20 mouse cellular contexts compared by ENCODE assay signal in the genomic region with DNA sequence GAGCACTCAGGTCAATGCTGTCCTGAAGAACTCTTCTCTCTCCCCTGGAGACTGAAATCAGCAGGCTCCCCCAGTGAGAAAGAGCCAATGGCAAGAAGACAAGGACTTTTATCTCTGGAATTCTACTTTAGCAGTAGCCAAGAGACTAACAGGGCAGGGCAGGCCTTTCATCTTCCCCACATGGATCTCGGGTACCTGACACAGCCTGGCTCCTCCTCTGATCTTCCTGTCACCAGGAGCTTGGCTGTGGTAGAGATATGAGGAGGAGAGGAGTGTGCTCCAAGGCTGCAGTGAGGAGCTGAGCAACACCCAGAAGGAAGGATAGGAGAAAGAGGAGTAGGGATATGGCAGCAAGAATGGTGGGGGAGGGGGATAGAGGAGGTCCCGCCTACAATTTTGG.
DNase-seq lines count a peak whose midpoint lies in the region; ATAC-seq and TF ChIP-seq lines count a peak whose summit lies in the region.
"Had no signal": no experiment of that assay in that cellular context is flagged by ENCODE, and none has a peak within 500 bp of the region (broad histone marks: within the 10 kb centered on the region; RNA-seq: fewer than 3 reads in every experiment).

No protein-coding gene starts in this region.

- peak; percentile 81 for DNase-seq in heart, embryonic 10.5 days (ENCODE audit: low spot score)
- no peak for DNase-seq in heart, adult 9 months (ENCODE audit: low spot score in 2 of 2)
- peak; percentile 9 to 10 for DNase-seq in lung, adult 18-20 months
- no peak for DNase-seq in lung, postnatal 0 days (ENCODE audit: low spot score)
- peak; percentile 12 for DNase-seq in lung, postnatal 25 days (ENCODE audit: low spot score)
- DNase-seq in lung, postnatal 10 days, result no peak
- no peak for DNase-seq in kidney, postnatal 10 days
- DNase-seq: adrenal gland, adult 2 months; adrenal gland, postnatal 25 days; cerebellum, adult 18-20 months; cerebellum, adult 9-11 months; cerebellum, postnatal 36 days; gastrocnemius, adult 2 months; gastrocnemius, postnatal 25 days had no signal

- no peak overlapping the region for H3K4me3 ChIP-seq in heart, embryonic 10.5 days
- no peak overlapping the region for H3K4me3 ChIP-seq in lung, postnatal 0 days (ENCODE audit: low read depth, low read length)
- H3K4me3 ChIP-seq: embryonic facial prominence, embryonic 13.5 days; forebrain, embryonic 13.5 days; gastrocnemius, adult 2 months; heart, embryonic 13.5 days; hindbrain, embryonic 12.5 days had no signal

- H3K4me2 ChIP-seq in lung, postnatal 0 days (replicated peaks; ENCODE audit: low read depth, low read length), result no peak overlapping the region
- H3K4me2 ChIP-seq: embryonic facial prominence, embryonic 13.5 days; forebrain, embryonic 13.5 days; heart, embryonic 13.5 days; hindbrain, embryonic 12.5 days had no signal

- WGBS in heart, embryonic 10.5 days, result 34% methylated on average over 2 of the region's 2 CpGs
- WGBS in lung, postnatal 0 days, result 40% methylated on average over 2 of the region's 2 CpGs

- no peaks in the 10 kb centered on the region for H3K27me3 ChIP-seq in heart, embryonic 10.5 days (ENCODE audit: insufficient read depth, poor library complexity, severe bottlenecking)
- H3K27me3 ChIP-seq in lung, postnatal 0 days (replicated peaks; ENCODE audit: insufficient read depth, low read length), result no peaks in the 10 kb centered on the region
- H3K27me3 ChIP-seq: embryonic facial prominence, embryonic 13.5 days; forebrain, embryonic 13.5 days; heart, embryonic 13.5 days; hindbrain, embryonic 12.5 days had no signal

- no peak for TF ChIP-seq CTCF in lung, postnatal 0 days (IDR thresholded peaks at IDR 0.05)

- peaks cover 29% of the 10 kb centered on the region for H3K4me1 ChIP-seq in heart, embryonic 10.5 days
- no peaks in the 10 kb centered on the region for H3K4me1 ChIP-seq in lung, postnatal 0 days (ENCODE audit: insufficient read depth, low read depth, low read length)
- H3K4me1 ChIP-seq: hindbrain, embryonic 12.5 days had no signal

- H3K9ac ChIP-seq in lung, postnatal 0 days (replicated peaks; ENCODE audit: low read depth), result no peak overlapping the region
- H3K9ac ChIP-seq: embryonic facial prominence, embryonic 13.5 days; forebrain, embryonic 13.5 days; heart, embryonic 13.5 days; hindbrain, embryonic 12.5 days had no signal

- ATAC-seq in lung, postnatal 0 days, result no peak
- ATAC-seq: forebrain, embryonic 13.5 days; hindbrain, embryonic 16.5 days; inflammation-experienced regulatory T-cells, adult 6 months had no signal

- no peaks in the 10 kb centered on the region for H3K9me3 ChIP-seq in heart, embryonic 10.5 days
- no peaks in the 10 kb centered on the region for H3K9me3 ChIP-seq in lung, postnatal 0 days (ENCODE audit: low read length)
- H3K9me3 ChIP-seq: embryonic facial prominence, embryonic 13.5 days; forebrain, embryonic 13.5 days; heart, embryonic 13.5 days; hindbrain, embryonic 12.5 days had no signal

- no peaks in the 10 kb centered on the region for H3K36me3 ChIP-seq in heart, embryonic 10.5 days
- H3K36me3 ChIP-seq in lung, postnatal 0 days (ENCODE audit: insufficient read depth, low read length), result no peaks in the 10 kb centered on the region
- H3K36me3 ChIP-seq: embryonic facial prominence, embryonic 13.5 days; heart, embryonic 13.5 days; hindbrain, embryonic 12.5 days had no signal

- TF ChIP-seq EP300 in lung, postnatal 0 days (IDR thresholded peaks at IDR 0.05), result no peak

- H3K27ac ChIP-seq in heart, embryonic 10.5 days, result no peak overlapping the region; the same call in 1 of the 2 replicates
- no peak overlapping the region for H3K27ac ChIP-seq in lung, postnatal 0 days (ENCODE audit: low read length)
- H3K27ac ChIP-seq: embryonic facial prominence, embryonic 13.5 days; forebrain, embryonic 13.5 days; gastrocnemius, adult 2 months; heart, embryonic 13.5 days; hindbrain, embryonic 12.5 days had no signal

Comparison
In these comparisons a context has a peak if more than half of its experiments do, and no peak if none do; other contexts are left out.
1. DNase-seq: peak in heart, embryonic 10.5 days (single experiment), lung, adult 18-20 months (2 of 2) and lung, postnatal 25 days (single experiment); none in heart, adult 9 months (0 of 2), lung, postnatal 0 days (single experiment), lung, postnatal 10 days (single experiment) and kidney, postnatal 10 days (single experiment).